Mouse (Mus musculus): ENCODE measurements at regions not wholly inside any gene's neighbourhood (a gene's known extent, or its start where the extent isn't known, plus 50 kb on each side); places are given as distances from the start of the nearest gene placed in this dataset.

DNA sequence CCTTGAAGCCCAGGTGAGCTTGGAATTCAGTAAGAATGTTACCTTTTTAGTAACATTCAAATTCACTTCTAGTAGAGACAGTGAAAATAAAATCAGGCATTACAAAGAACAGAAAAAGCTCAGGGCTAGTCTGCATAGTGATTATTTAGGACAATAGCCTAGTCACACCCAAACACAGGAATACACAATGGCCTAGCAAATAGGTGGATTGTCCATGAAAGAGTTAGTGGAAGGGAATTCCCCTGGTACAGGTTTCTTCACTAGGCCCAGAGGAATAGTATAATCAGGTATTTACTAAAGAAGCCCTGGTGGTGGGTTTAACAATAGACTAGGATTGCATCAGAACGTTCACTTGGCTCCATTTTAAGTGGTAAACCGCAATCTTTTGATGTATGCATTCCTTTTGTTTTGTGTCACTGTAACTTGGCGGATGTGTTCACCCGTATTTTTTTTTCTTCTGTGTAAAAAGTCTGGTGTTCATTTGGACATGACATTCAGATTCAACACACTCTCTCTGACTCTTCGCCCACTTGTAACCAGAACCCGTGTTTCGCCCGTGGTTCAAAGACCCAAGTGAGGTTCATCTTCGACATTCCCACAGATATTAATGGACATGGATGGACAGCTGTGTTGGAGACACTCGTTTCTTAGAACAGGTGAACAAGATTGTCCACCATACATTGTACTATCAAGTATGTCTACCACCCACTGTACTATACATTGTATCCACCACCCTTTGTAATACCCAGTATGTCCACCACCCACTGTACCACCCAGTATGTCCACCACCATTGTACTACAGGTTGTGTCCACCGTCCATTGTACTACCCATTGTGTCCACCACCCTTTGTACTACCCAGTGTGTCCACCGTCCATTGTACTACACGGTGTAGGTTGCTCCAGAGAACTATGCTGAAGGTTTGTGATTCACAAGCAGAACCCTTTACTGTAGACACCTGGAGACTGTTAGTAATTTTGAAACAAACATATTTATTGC, 146.9 kb upstream of the Negr1 start:
- DNase-seq, result no peak

DNA sequence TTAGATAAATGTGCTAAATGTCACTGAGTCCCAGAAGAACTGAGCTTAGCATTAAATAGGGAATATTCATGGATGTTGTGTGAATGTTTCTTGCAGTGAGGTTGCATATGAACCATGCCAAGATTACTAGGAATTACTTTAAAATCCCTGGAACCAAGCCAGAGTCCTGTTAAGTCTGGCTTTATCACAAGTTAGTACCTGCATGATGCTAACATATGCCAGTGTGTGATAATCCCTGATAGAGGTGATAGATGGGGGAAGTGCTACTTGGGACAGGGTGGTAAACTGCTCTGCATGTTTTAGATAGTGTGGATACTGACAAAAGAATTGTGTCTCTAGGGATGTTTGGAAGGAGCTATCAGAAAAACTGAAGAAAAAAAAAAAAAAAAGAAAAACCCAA, 143.5 kb upstream of the Negr1 start:
- no peak for DNase-seq

DNA sequence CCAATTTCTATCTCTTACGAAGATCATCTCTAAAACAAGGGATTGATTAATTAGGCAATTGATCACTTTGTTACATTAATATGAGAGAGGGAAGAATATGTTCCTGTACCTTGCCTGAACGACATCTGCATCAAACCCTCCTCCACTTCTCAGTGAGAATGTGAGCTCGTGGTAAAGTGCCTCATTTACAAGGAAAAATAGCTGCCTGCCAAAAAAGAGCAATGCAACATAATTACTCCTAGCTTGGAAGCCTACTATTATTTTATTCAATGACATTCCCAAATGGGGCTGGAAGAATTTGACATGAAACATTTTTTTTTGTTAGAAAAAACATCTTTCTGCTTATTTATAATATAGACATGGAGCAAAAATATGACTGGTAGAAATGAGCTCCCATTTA, 138.5 kb upstream of the Negr1 start:
- DNase-seq, result no peak

DNA sequence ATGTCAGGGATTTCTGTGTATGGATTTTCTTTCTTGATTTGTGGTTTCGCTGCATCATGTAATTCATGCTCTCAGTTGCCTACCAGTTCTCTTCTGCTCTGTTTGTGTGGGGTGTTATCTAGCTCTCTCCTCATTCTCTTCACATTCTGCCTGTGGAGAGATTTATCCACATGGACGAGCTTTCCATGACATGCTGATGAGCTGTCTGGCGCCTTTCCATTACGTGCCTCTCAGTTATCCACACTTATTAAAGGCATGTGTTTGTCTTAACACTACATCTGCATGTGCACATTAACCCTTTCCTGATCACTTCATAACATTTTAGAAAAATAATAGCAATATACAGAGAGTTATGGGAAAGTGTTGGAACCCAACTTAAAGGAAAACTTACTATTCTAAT, 106.6 kb upstream of the Negr1 start:
- DNase-seq, result no peak

DNA sequence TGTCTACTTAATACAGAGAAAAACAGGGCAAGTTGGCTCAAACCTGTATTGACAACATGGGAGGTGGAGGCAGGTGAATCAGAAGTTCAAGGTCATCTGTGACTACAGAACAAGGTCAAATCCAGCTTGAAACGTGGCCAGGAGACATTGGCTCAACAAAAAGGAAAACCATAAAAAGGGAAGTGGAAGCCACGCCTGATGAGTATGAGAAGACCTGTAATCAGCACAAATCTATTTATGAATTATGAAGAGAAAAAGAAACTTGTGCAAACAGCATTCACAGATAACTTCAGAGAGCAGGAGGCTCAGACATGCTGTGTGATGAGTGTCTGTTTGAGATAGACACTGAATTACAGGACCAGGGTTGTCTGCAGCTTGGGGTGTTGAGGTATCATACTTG, 98.3 kb upstream of the Negr1 start:
- no peak for DNase-seq

- DNase-seq, result no peak
Observed at GRCm38 (mm10) chr3:156465601-156466000, 96.0 kb upstream of the Negr1 start.

- DNase-seq, result no peak
Observed at GRCm38 (mm10) chr3:156472665-156473064, 88.9 kb upstream of the Negr1 start.
